In the genomic region with DNA sequence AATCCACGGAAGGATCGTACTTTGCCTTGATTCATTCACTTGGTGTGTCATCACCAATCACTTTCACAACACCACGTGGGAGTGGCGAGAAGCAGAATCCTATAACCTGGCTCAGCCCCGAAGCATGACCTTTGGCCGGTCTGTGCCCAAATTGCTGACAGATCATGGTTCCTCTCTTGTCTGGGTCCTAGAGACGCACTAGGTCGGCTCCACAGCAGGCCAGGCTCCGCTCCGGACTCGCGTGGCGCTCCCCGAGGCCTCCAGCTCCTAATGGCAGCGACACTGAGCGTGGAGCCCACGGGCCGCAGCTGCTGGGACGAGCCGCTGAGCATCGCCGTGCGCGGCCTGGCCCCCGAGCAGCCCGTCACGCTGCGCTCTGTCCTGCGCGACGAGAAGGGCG, we compare ENCODE assay signal across 8 mouse cellular contexts. TPM values are rescaled to one million over a fixed set of nuclear protein-coding genes. Genes with fewer than 3 reads are reported as not detected.
DNase-seq lines count a peak whose midpoint lies in the region; ATAC-seq and TF ChIP-seq lines count a peak whose summit lies in the region.
"Not testable (repeated sequence)": the region's sequence is repeated elsewhere in the genome, so short reads cannot be mapped to it uniquely, and the experiment has no call there.

A gene (plus strand): TSS at position 139 of the 400 bp plus-strand sequence.

- peaks cover 13% of the 10 kb centered on the region; the same call in 1 of the 2 replicates for H3K9me3 ChIP-seq in embryonic facial prominence, embryonic 10.5 days
- H3K9me3 ChIP-seq in heart, embryonic 11.5 days (replicated peaks; ENCODE audit: control insufficient read depth, low read length); intestine, postnatal 0 days (ENCODE audit: control insufficient read depth); lung, postnatal 0 days (ENCODE audit: low read length); neural tube, embryonic 12.5 days: not testable (repeated sequence)

- intact Hi-C loops in left cerebral cortex, postnatal 36 days (cut with DNase I): not testable (repeated sequence)

- H3K4me3 ChIP-seq in embryonic facial prominence, embryonic 10.5 days: peak within 1 kb of the TSS; percentile 59
- H3K4me3 ChIP-seq in heart, embryonic 11.5 days (ENCODE audit: low read depth, low read length): peak within 1 kb of the TSS; percentile 43
- H3K4me3 ChIP-seq in intestine, postnatal 0 days (ENCODE audit: low read depth, low read length): peak within 1 kb of the TSS; percentile 45
- H3K4me3 ChIP-seq in lung, postnatal 0 days (ENCODE audit: low read depth, low read length): peak within 1 kb of the TSS; percentile 35
- H3K4me3 ChIP-seq in neural tube, embryonic 12.5 days: peak within 1 kb of the TSS; percentile 41

- TF ChIP-seq EP300 in lung, postnatal 0 days (IDR thresholded peaks at IDR 0.05): not testable (repeated sequence)

- 0 out of 2 replicates have a peak, but pooled peaks have one; percentile 10 for ATAC-seq in heart, embryonic 11.5 days (replicated peaks; ENCODE audit: insufficient number of reproducible peaks, low FRiP score, low TSS enrichment)
- ATAC-seq in intestine, postnatal 0 days: peak; percentile 90
- ATAC-seq in lung, postnatal 0 days: peak; percentile 61
- ATAC-seq in neural tube, embryonic 12.5 days (ENCODE audit: low FRiP score, low read depth): 0 out of 2 replicates have a peak, but pooled peaks have one; percentile 48

- H3K4me1 ChIP-seq in embryonic facial prominence, embryonic 10.5 days; heart, embryonic 11.5 days (ENCODE audit: control insufficient read depth, insufficient read depth, low read length); intestine, postnatal 0 days (replicated peaks; ENCODE audit: control insufficient read depth, insufficient read depth, low read length); lung, postnatal 0 days (ENCODE audit: insufficient read depth, low read depth, low read length); neural tube, embryonic 12.5 days: not testable (repeated sequence)

- DNase-seq in adrenal gland, postnatal 10 days: peak; percentile 60
- peak; percentile 40 for DNase-seq in embryonic facial prominence, embryonic 10.5 days (ENCODE audit: low spot score)
- DNase-seq in left cerebral cortex, postnatal 36 days (ENCODE audit: low spot score in 2 of 2): peak; percentile 10 to 15
- peak; percentile 30 for DNase-seq in lung, postnatal 0 days (ENCODE audit: low spot score)
- peak; percentile 12 for DNase-seq in thymus, postnatal 4 days

- H3K9ac ChIP-seq in heart, embryonic 11.5 days (ENCODE audit: low read depth, low read length): peak within 1 kb of the TSS; percentile 62; the same call in 1 of the 2 replicates
- H3K9ac ChIP-seq in intestine, postnatal 0 days (ENCODE audit: low read depth, low read length): peak within 1 kb of the TSS; percentile 57
- H3K9ac ChIP-seq in lung, postnatal 0 days (replicated peaks; ENCODE audit: low read depth): 0 out of 2 replicates have a peak within 1 kb of the TSS, but pooled peaks have one; percentile 23
- H3K9ac ChIP-seq in neural tube, embryonic 12.5 days: peak within 1 kb of the TSS; percentile 51

- not testable (repeated sequence) for H3K27me3 ChIP-seq in embryonic facial prominence, embryonic 10.5 days (replicated peaks; ENCODE audit: low read depth, poor library complexity, severe bottlenecking); heart, embryonic 11.5 days (ENCODE audit: control insufficient read depth, insufficient read depth, low read length); intestine, postnatal 0 days (replicated peaks; ENCODE audit: control insufficient read depth, insufficient read depth, low read length); lung, postnatal 0 days (replicated peaks; ENCODE audit: insufficient read depth, low read length); neural tube, embryonic 12.5 days (replicated peaks)

- H3K36me3 ChIP-seq in embryonic facial prominence, embryonic 10.5 days (replicated peaks); heart, embryonic 11.5 days (ENCODE audit: control insufficient read depth, insufficient read depth, low read length); intestine, postnatal 0 days (ENCODE audit: control insufficient read depth, insufficient read depth); lung, postnatal 0 days (ENCODE audit: insufficient read depth, low read length); neural tube, embryonic 12.5 days: not testable (repeated sequence)

- 10% methylated on average over 32 of the region's 32 CpGs for WGBS in embryonic facial prominence, embryonic 10.5 days
- WGBS in heart, embryonic 11.5 days (ENCODE audit: insufficient replicate concordance): 9% methylated on average over 23 of the region's 32 CpGs
- WGBS in intestine, postnatal 0 days: 4% methylated on average over 32 of the region's 32 CpGs
- 6% methylated on average over 32 of the region's 32 CpGs for WGBS in lung, postnatal 0 days
- 9% methylated on average over 32 of the region's 32 CpGs for WGBS in neural tube, embryonic 12.5 days

- TF ChIP-seq CTCF in intestine, postnatal 0 days (IDR thresholded peaks at IDR 0.05; ENCODE audit: low read depth); lung, postnatal 0 days (IDR thresholded peaks at IDR 0.05): not testable (repeated sequence)

- H3K4me2 ChIP-seq in heart, embryonic 11.5 days: peak within 1 kb of the TSS; percentile 73
- peak within 1 kb of the TSS; percentile 71 for H3K4me2 ChIP-seq in intestine, postnatal 0 days (replicated peaks; ENCODE audit: low read depth)
- peak within 1 kb of the TSS; percentile 66 for H3K4me2 ChIP-seq in lung, postnatal 0 days (replicated peaks; ENCODE audit: low read depth, low read length)
- peak within 1 kb of the TSS; percentile 65 for H3K4me2 ChIP-seq in neural tube, embryonic 12.5 days (replicated peaks)

- peak within 1 kb of the TSS; percentile 70 for H3K27ac ChIP-seq in embryonic facial prominence, embryonic 10.5 days (replicated peaks)
- not testable (repeated sequence) for H3K27ac ChIP-seq in heart, embryonic 11.5 days (ENCODE audit: low read depth, low read length); lung, postnatal 0 days (ENCODE audit: low read length); neural tube, embryonic 12.5 days
- peak within 1 kb of the TSS; percentile 87 for H3K27ac ChIP-seq in intestine, postnatal 0 days (ENCODE audit: low read depth, low read length)

RNA-seq across cellular contexts. Expression of the gene that starts here (rescaled TPM):
- 1 to 10 TPM; 6.2 to 7.8 TPM for total RNA-seq in adrenal gland, postnatal 10 days (2021)
- polyA plus RNA-seq in embryonic facial prominence, embryonic 10.5 days (2016; fragmentation: Nextera tagmentation; extraction: Ambion mirVana): 0.16 and 0.39 TPM in 2 replicates
- 0.37 and 0.43 TPM in 2 replicates for polyA plus RNA-seq in heart, embryonic 11.5 days (2014; fragmentation: Nextera tagmentation; extraction: Ambion mirVana)
- 45.2 and 53.8 TPM in 2 replicates for polyA plus RNA-seq in intestine, postnatal 0 days (2015; fragmentation: Nextera tagmentation; extraction: Ambion mirVana)
- 1 to 10 TPM; 2.1 to 2.8 TPM for total RNA-seq in left cerebral cortex, postnatal 36 days (2021)
- polyA plus RNA-seq in lung, postnatal 0 days (2015; fragmentation: Nextera tagmentation; extraction: Ambion mirVana): 0.12 and 0.13 TPM in 2 replicates
- 0.09 and 0.20 TPM in 2 replicates for polyA plus RNA-seq in neural tube, embryonic 12.5 days (2016; fragmentation: Nextera tagmentation; extraction: Ambion mirVana)

Comparison
In these comparisons a context has a peak if more than half of its experiments do, and no peak if none do; other contexts are left out.
1. RNA of the gene that starts here (polyA plus RNA-seq): 45.2 to 53.8 TPM in intestine, postnatal 0 days; 0.37 to 0.43 TPM in heart, embryonic 11.5 days, 0.09 to 0.20 TPM in neural tube, embryonic 12.5 days, 0.16 to 0.39 TPM in embryonic facial prominence, embryonic 10.5 days and 0.12 to 0.13 TPM in lung, postnatal 0 days; every median in the first group is over 10 times any median in the second.
2. Peak in DNase-seq, H3K4me3 ChIP-seq and H3K27ac ChIP-seq in embryonic facial prominence, embryonic 10.5 days; RNA of the gene not detected or under 1 TPM.
3. Peak in ATAC-seq, H3K4me3 ChIP-seq, H3K9ac ChIP-seq and H3K4me2 ChIP-seq in heart, embryonic 11.5 days; RNA of the gene not detected or under 1 TPM.
4. Peak in DNase-seq, ATAC-seq, H3K4me3 ChIP-seq, H3K9ac ChIP-seq and H3K4me2 ChIP-seq in lung, postnatal 0 days; RNA of the gene not detected or under 1 TPM.
5. Peak in ATAC-seq, H3K4me3 ChIP-seq, H3K9ac ChIP-seq and H3K4me2 ChIP-seq in neural tube, embryonic 12.5 days; RNA of the gene not detected or under 1 TPM.
6. ATAC-seq: peak in every context shown above with its lines; median percentile 90 in intestine, postnatal 0 days; 61 in lung, postnatal 0 days; 48 in neural tube, embryonic 12.5 days; 10 in heart, embryonic 11.5 days.
7. Peak in every context shown above with its lines, with median percentiles within 50 percentile points of each other: DNase-seq, H3K4me3 ChIP-seq, H3K4me2 ChIP-seq and H3K9ac ChIP-seq.